Mouse (Mus musculus) hindbrain, embryonic 10.5 days (tissue): ENCODE results near the gene Rsbn1l. TPM values are rescaled to one million over a fixed set of nuclear protein-coding genes. Genes with fewer than 3 reads are reported as not detected.

ENCODE experiments used
- polyA plus RNA-seq: library from polyadenylated mRNA; unstranded; fragments of >200 nt; fragmentation: Nextera tagmentation; extraction: Ambion mirVana; gene quantifications from 2 replicates; pipeline ENCODE4 v1.2.1, GENCODE M21; 2016

The Rsbn1l gene
- polyA plus RNA-seq, 1 experiment from 2014 or later, result 4.8 TPM

Other genes starting within 250 kb of the Rsbn1l start
- gene Phtf2, start 74.3 kb downstream of the Rsbn1l start, polyA plus RNA-seq, result 16.0 and 17.4 TPM in 2 replicates
- gene Tmem60, start 74.2 kb downstream of the Rsbn1l start, polyA plus RNA-seq, result 58.8 and 59.9 TPM in 2 replicates
- 22.2 and 26.4 TPM in 2 replicates for gene Ptpn12, start 99.5 kb upstream of the Rsbn1l start, polyA plus RNA-seq
- 1.8 and 2.0 TPM in 2 replicates for gene Gsap, start 229.9 kb upstream of the Rsbn1l start, polyA plus RNA-seq